Mouse (Mus musculus): ENCODE data around the gene Shroom1.
A peak's percentile ranks its signal among the peaks of the same experiment; 100 is the strongest.

Shroom1 gene

GRCm38 (mm10) chr11:53447996-53448395 is 9.0 kb upstream of the Shroom1 start:
- no peak for DNase-seq

- DNase-seq: peak; percentile 77
These were observed 8.5 kb upstream of the Shroom1 start for GRCm38 (mm10) chr11:53448529-53448928.

GRCm38 (mm10) chr11:53450070-53450705 is 6.8 kb upstream of the Shroom1 start:
- DNase-seq: no peak

- DNase-seq: no peak
These were observed 5.6 kb upstream of the Shroom1 start for GRCm38 (mm10) chr11:53451361-53451760.

- DNase-seq: no peak
These were observed 4.6 kb upstream of the Shroom1 start for GRCm38 (mm10) chr11:53452396-53452795.

- no peak for DNase-seq
These were observed 4.0 kb upstream of the Shroom1 start for GRCm38 (mm10) chr11:53453031-53453430.

GRCm38 (mm10) chr11:53457372-53457954 is 458 bp downstream of the Shroom1 start:
- no peak for DNase-seq

GRCm38 (mm10) chr11:53458996-53459395 is 2.0 kb downstream of the Shroom1 start:
- DNase-seq: no peak

- no peak for DNase-seq
These were observed 3.2 kb downstream of the Shroom1 start for GRCm38 (mm10) chr11:53460192-53460591.

- no peak for DNase-seq
These were observed 4.7 kb downstream of the Shroom1 start for GRCm38 (mm10) chr11:53461727-53462126.

- DNase-seq: no peak
These were observed 6.8 kb downstream of the Shroom1 start for GRCm38 (mm10) chr11:53463551-53464424.

- peak; percentile 81 for DNase-seq
These were observed 9.4 kb downstream of the Shroom1 start for GRCm38 (mm10) chr11:53466231-53466971.

- DNase-seq: no peak
These were observed 12.4 kb downstream of the Shroom1 start for GRCm38 (mm10) chr11:53469294-53469967.

GRCm38 (mm10) chr11:53469968-53470695 is 13.1 kb downstream of the Shroom1 start, which contains the start of gene Gm9837:
Gm9837 (minus strand) TSS chr11:53470479.
- peak; percentile 91 for DNase-seq

GRCm38 (mm10) chr11:53472709-53473108 is 15.7 kb downstream of the Shroom1 start:
- no peak for DNase-seq

- DNase-seq: no peak
These were observed 18.6 kb downstream of the Shroom1 start for GRCm38 (mm10) chr11:53475620-53476019.

GRCm38 (mm10) chr11:53477833-53478232 is 20.8 kb downstream of the Shroom1 start:
- no peak for DNase-seq

- DNase-seq: no peak
These were observed 21.6 kb downstream of the Shroom1 start for GRCm38 (mm10) chr11:53478383-53479170.

GRCm38 (mm10) chr11:53479171-53479782 is 22.3 kb downstream of the Shroom1 start:
- DNase-seq: no peak

- DNase-seq: peak; percentile 70
These were observed 22.8 kb downstream of the Shroom1 start, which contains the start of the genes Gm9945 and Sowaha for GRCm38 (mm10) chr11:53479783-53480301. Gm9945 (plus strand) TSS chr11:53480166. Sowaha (minus strand) TSS chr11:53480274.
